Mouse (Mus musculus): ENCODE data around the gene Hfm1. TPM values are rescaled to one million over a fixed set of nuclear protein-coding genes. Genes with fewer than 3 reads are reported as not detected.

Gene Hfm1
- total RNA-seq, 2 experiments from 2014 or later, result not detected

Small RNAs within 50 kb of the gene (microRNA-seq; reads per million reads assigned to microRNA genes)
- gene Gm27527, result 0 reads per million in 2 experiments

Other genes with a start within 250 kb of the Hfm1 start
- 10 to 100 TPM; 55.2 to 62.6 TPM for gene Zfp644, start 229.0 kb downstream of the Hfm1 start, total RNA-seq (2021)
- 1 to 10 TPM; 3.3 to 3.5 TPM for gene Cdc7, start 38.0 kb upstream of the Hfm1 start, total RNA-seq (2021)